Mouse (Mus musculus) G1E (cell line): ENCODE data around the gene Ppa1. TPM values are rescaled to one million over a fixed set of nuclear protein-coding genes. Genes with fewer than 3 reads are reported as not detected.
A peak's percentile ranks its signal among the peaks of the same experiment; 100 is the strongest.

Source experiments
- ATAC-seq: 2 replicates; pipeline ENCODE4 v1.8.0; 2016; ENCODE audit warnings: mild to moderate bottlenecking; ENCODE audit not compliant: insufficient number of reproducible peaks, poor library complexity, low FRiP score, severe bottlenecking; ENCODE audit errors: extremely low read depth
- DNase-seq: peaks from one replicate; pipeline ENCODE4 v3.0.0; 2012; ENCODE audit warnings: low spot score
- H3K27me3 ChIP-seq: 2 replicates; pipeline ENCODE4 v1.6.1; 2012; ENCODE audit warnings: mild to moderate bottlenecking, low read length, inconsistent platforms; ENCODE audit not compliant: insufficient read depth
- H3K36me3 ChIP-seq: replicated peaks from 2 replicates; pipeline ENCODE3; 2012; ENCODE audit warnings: mild to moderate bottlenecking, inconsistent platforms
- H3K4me1 ChIP-seq: 2 replicates; pipeline ENCODE4 v1.6.1; 2012; ENCODE audit warnings: low read depth, low read length, inconsistent platforms, mixed read lengths; ENCODE audit not compliant: insufficient read depth
- H3K4me3 ChIP-seq: 2 replicates; pipeline ENCODE4 v1.5.1; 2012; ENCODE audit warnings: low read depth, mild to moderate bottlenecking, inconsistent platforms, low read length, moderate library complexity, mixed read lengths
- H3K9me3 ChIP-seq: replicated peaks from 2 replicates; pipeline ENCODE4 v1.6.1; 2012; ENCODE audit warnings: inconsistent platforms
- CTCF ChIP-seq: IDR thresholded peaks from 2 replicates; pipeline ENCODE4 v1.5.1; 2012; ENCODE audit warnings: low read depth, low read length, inconsistent platforms, mixed read lengths
- GATA1 ChIP-seq: IDR thresholded peaks from 2 replicates; pipeline ENCODE4 v1.6.1; 2012; ENCODE audit warnings: borderline replicate concordance, low read length, inconsistent platforms, mixed read lengths
- GATA2 ChIP-seq: IDR thresholded peaks from 2 replicates; pipeline ENCODE4 v1.6.1; 2012; ENCODE audit warnings: low read depth, low read length, inconsistent platforms, borderline replicate concordance
- POLR2AphosphoS5 ChIP-seq: IDR thresholded peaks from 2 replicates; pipeline ENCODE4 v1.6.1; 2012; ENCODE audit warnings: low read depth, low read length, inconsistent platforms; ENCODE audit not compliant: insufficient replicate concordance
- TAL1 ChIP-seq: conservative IDR thresholded peaks from 2 replicates; pipeline ENCODE4 v1.6.1; 2012; ENCODE audit warnings: low read depth, low read length, inconsistent platforms, mixed read lengths
- polyA plus RNA-seq: library from polyadenylated mRNA; stranded (reverse); fragments of >175 nt; gene quantifications from 2 replicates; pipeline ENCODE4 v1.2.3, GENCODE M21; 2012
- total RNA-seq, 2 experiments: library from RNA; stranded (forward) in 1 of 2; stranded (reverse) in 1 of 2; fragments of 200-1000 nt in 1 of 2; fragments of >200 nt in 1 of 2; fragmentation: Nextera tagmentation in 1 of 2; gene quantifications; 2 replicates each; pipeline ENCODE4 v1.2.3; 2014 to 2017

Ppa1 gene
- total and polyA plus RNA-seq, 3 experiments: 14.8 to 42.0 (median 19.0) TPM

DNA sequence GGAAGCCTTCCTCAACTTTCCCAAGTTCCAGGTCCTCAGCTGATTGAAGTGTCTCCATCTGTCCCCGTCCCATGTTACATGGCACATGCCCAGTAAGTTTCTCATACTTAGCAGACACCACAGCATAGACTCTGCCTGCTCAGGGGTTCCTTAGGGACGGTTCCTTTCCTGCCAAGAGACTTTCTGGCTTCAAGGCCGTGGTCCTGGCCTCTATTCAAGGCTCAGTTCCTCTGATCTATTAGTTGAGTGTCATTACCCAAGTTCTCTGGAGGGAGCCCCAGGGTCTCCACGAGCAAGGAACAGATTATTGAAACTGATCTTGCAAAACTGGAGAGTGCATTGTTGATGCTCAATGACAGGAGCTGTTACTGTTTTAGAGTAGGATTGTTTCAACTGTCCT, 56.3 kb downstream of the Ppa1 start:
- peaks cover 9% of the 10 kb centered on the region; the same call in 1 of the 2 replicates for H3K4me1 ChIP-seq
- TF ChIP-seq GATA1 (no peak), POLR2AphosphoS5 (no peak), CTCF (no peak), TAL1 (no peak)
- no peaks in the 10 kb centered on the region for H3K9me3 ChIP-seq
- no peaks in the 10 kb centered on the region for H3K27me3 ChIP-seq
- H3K36me3 ChIP-seq: peaks cover 45% of the 10 kb centered on the region
- ATAC-seq (no peak), DNase-seq (no peak)
- no peak overlapping the region for H3K4me3 ChIP-seq

DNA sequence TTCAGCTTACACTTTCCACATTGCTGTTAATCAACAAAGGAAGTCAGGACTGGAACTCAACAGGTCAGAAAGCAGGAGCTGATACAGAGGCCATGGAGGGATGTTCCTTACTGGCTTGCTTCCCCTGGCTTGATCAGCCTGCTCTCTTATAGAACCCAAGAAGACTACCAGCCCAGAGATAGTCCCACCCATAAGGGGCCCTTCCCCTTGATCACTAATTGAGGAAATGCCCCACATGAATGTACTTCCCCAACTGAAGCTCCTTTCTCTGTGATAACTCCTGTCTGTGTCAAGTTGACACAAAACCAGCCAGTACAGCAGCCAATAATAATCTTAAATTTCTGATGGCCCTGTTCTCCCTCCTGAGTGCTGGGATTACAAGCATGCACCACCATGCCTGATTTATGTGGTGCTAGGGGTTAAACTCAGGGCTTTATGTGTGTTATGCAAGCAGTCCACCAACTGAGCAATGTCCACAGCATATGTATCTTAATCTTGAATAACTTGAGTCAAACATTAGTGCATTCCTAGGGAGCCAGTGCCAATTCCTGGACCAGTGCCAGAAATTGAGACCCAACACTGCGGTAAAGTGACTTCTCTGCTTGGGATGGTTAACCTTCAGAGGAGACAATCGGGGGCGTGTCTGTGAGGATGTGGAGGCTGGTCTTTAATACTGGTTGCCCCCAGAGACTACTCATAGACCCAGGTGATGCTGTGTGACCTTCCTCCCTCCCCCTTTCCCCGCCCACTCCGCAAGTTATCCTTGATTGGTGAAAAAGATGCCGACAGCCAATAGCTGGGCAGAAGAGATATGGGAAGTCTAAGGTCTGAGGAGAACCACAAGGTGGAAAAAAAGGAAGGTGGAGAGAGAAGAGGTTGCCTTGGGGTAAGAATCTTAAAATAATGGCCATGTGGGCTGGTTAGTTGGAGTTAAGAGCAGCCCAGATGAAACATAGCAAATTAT, 58.3 kb downstream of the Ppa1 start:
- Histone ChIP-seq H3K27me3 (peaks cover 9% of the 10 kb centered on the region; the same call in 1 of the 2 replicates), H3K4me3 (no peak overlapping the region)
- ATAC-seq: no peak

DNA sequence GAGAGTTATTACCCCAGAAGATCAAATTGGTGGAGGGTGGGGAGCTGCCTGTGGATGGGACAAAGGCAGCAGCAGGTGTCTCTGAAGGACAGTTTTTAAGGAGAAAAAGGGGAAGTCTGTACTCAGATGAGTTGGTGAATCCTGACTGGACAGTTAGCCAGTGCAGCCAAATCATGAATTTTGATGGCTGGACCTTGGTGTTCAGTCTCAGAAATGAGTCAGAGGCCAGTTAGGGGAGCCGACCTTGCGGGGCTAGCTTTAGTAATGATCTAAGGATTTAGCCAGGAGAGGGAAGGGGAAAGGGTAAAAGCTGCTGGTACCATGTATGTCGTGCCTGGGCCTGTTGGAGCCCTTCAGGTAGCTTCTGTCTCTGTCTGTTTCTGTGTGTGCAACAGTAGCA, 65.2 kb downstream of the Ppa1 start:
- DNase-seq (no peak), ATAC-seq (no peak)
- Histone ChIP-seq H3K4me1 (peaks cover 10% of the 10 kb centered on the region), H3K36me3 (no peaks in the 10 kb centered on the region), H3K4me3 (no peak overlapping the region), H3K9me3 (no peaks in the 10 kb centered on the region), H3K27me3 (peaks cover 13% of the 10 kb centered on the region)
- TF ChIP-seq GATA1 (no peak), CTCF (no peak), TAL1 (no peak), POLR2AphosphoS5 (no peak), GATA2 (no peak)

More for the DNA sequence above, 58.3 kb downstream of the Ppa1 start:
- Histone ChIP-seq H3K9me3 (no peaks in the 10 kb centered on the region), H3K4me1 (peaks cover 9% of the 10 kb centered on the region; the same call in 1 of the 2 replicates), H3K36me3 (peaks cover 31% of the 10 kb centered on the region)
- DNase-seq: no peak
- TF ChIP-seq GATA2 (no peak), TAL1 (no peak)

DNA sequence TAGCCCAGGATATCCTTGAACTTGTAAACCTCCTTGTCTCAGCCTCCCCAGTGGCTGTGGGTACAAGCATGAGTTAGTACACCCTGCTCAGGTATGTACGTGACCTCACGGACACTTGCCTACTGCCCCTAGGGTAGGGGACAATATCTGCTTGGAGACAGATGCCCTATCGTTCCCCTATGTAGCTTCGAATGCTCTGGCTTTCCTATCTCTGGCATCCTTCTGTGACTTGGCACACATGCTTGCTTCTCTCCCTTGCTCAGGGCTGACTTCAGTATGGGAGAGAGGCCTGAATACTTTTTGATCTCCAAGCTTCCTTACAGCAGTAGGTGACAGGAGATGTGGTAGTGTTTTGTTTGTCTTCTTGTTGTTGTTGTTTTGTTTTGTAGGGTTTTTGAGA, 65.8 kb downstream of the Ppa1 start:
- peaks cover 13% of the 10 kb centered on the region for H3K27me3 ChIP-seq
- no peak overlapping the region for H3K4me3 ChIP-seq
- H3K9me3 ChIP-seq: no peaks in the 10 kb centered on the region
- no peak for TF ChIP-seq GATA1
- no peak for TF ChIP-seq POLR2AphosphoS5
- no peak for TF ChIP-seq CTCF
- no peak for TF ChIP-seq TAL1
- TF ChIP-seq GATA2: no peak
- H3K36me3 ChIP-seq: no peaks in the 10 kb centered on the region
- no peak for DNase-seq
- ATAC-seq: no peak
- peaks cover 10% of the 10 kb centered on the region for H3K4me1 ChIP-seq

DNA sequence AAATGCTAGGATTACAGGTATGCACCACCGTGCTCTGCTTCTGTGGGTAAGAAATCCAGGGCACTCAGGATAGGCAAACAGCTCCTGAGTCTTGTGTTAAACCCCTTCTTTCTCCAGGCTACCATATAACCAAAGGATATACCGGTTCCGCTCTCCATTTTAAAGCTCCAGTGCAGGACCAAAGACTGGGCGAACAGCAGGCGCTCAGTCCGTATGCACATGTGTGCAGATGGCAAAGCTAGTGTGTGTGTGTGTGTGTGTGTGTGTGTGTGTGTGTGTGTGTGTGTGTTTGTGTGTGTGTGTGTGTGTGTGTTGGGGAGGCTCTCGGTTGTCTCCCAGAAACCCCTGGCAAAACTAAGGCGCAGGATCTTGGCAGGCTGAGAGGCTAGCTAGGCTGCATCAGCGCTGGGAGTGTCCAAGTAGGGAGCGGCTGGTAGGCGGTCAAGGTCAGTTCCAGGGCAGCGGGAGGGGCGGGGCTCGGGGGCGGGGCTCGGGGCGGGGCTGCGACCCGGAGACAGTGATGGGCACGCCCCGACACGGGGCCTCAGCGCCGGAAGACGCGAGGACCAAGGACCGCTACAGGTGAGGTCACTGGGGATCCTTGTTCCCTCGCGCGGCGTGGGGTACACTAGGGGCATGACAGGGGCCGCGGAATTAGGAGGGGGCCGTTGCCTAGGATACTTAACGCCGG, 66.6 kb downstream of the Ppa1 start, which contains the start of gene Aifm2:
TSS of gene Aifm2 (plus strand) at position 493 of the 691 bp plus-strand sequence.
- TF ChIP-seq POLR2AphosphoS5: no peak
- TF ChIP-seq GATA1: no peak
- no peak for TF ChIP-seq CTCF
- TF ChIP-seq GATA2: no peak
- TF ChIP-seq TAL1: no peak
- ATAC-seq (peak; percentile 81), DNase-seq (peak; percentile 57)
- H3K4me1 ChIP-seq: peaks cover 10% of the 10 kb centered on the region
- peaks cover 13% of the 10 kb centered on the region for H3K27me3 ChIP-seq
- H3K36me3 ChIP-seq: no peaks in the 10 kb centered on the region
- no peaks in the 10 kb centered on the region for H3K9me3 ChIP-seq
- H3K4me3 ChIP-seq: peak within 1 kb of the TSS; percentile 73

DNA sequence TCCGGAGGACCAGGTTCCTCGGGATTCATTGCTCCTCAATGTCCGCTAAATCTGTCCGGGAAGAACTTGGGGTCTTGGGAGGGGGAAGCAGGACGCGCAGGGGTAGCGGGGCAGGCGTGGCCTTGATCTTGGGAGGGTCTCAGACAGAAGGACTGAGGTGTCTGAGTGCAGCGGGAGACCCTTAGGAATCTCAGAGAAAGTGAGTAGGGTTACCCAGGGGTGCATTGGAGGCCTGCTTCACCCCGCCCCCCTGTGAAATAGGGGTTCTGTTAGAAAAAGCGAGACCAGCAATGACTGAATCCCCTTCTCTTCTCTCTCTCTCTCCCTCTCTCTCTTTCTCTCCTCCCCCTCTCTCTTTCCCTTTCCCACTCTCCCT, 67.1 kb downstream of the Ppa1 start:
- ATAC-seq (no peak), DNase-seq (no peak)
- Histone ChIP-seq H3K4me3 (peak overlapping the region; percentile 73), H3K9me3 (no peaks in the 10 kb centered on the region), H3K27me3 (peaks cover 13% of the 10 kb centered on the region), H3K36me3 (no peaks in the 10 kb centered on the region), H3K4me1 (peaks cover 10% of the 10 kb centered on the region)
- no peak for TF ChIP-seq POLR2AphosphoS5
